Mouse (Mus musculus): Measurements from ENCODE around the gene Fam83f.

Gene Fam83f

DNA sequence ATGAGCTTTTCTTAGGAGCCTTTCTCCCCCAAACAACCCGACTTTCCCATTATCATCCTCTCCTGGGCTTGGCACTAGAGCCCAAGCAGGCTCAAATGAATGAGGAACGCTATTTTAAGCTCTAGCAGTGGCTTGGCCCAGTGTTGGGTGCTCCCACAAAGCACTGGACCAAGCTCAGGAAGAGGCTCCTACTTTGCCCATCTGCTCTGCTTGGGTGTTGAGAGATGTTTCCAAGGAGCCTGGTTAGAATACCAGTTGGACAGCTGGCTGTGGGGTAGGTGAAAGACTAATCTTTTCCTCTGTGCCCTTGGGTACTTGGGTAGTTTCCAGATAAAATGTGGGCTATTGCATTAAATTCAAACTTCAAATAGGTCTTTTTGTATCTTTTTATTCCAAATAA is 1.2 kb downstream of the Fam83f start:
- no peak for DNase-seq

DNA sequence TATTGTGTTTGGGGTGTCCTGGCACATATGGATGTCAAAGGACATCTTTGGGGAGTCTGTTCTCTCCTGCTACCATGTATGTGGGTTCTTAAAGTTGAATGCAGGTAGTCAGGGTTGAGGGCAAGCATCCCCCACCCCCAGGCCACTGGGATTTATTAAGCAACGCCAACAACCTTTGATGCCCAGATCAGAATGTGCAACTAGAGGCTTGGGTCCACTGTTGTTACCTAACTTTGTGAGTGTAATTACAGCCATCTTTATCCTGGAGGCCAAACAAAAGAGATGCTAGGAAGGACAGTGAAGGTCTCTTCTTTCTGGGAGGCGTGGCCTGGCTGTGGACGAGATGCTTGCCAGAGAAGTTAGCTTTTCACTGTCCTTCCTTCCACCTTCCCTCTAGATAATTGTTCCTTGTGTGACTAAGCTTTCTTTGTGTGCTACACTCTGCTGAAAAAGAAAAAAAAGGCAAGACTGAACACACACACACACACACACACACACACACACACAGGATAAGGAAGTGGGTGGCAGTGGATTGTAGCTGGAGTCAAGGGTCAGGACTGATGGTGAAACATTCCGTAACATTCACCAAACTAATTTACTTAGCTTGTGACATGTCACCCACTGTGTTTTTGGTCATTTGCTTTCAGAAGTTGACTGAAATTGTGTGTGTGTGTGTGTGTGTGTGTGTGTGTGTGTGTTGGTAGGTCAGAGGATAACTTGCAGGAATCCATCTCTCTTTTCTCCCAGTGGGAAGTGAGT is 1.9 kb downstream of the Fam83f start:
- DNase-seq, result no peak

DNA sequence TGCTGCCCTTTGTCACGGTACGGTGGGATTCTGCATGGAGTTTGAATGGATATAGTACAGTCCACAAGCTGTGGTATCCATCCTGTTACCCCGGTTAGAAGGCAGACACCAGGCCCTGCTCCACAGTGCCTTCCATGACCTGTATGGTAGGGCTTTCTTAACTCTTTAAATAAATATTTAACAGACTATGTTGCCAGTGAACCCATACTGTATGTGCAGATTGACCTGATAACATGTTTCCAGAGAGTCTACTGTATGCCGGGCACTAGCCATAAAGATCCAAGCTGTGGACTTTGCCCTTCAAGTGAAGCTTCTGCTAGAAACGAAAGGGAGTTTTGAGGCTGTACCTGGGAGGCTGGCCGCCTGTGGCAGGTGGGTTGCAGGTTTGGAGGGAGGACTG is 3.1 kb downstream of the Fam83f start:
- DNase-seq, result no peak

DNA sequence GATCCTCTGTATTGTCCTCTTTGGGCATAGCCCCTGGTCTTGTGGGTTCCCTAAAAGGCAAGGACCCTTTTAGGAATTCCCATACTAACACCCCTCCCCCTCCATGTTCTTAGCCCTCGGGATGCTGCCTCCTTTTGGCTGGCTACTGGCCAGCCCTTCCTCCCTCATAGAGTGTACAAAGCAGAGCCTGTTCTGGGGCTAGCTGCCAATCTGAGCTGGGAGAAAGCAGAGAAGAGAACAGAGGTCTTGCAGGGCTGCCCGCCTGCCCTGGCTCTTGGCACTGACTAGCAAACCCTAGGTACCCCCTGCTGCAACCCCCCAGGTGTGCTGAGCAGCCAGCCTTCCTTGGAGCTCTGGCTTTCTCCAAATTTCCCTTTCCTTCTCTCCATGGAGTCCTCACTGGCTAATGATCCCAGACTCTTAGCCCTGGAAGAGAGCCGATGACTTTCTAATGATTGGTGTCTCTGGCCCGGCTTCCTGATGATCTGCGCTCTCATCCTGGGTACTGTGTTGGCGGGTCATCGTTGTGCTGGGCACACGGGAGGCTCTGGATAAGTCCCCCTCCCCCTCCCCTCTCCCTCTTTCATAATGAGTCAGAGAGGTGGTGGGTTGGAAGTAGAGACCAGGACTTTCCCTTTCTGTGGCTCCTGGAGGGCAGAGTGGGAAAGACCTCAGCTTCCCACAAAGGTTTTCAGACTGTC is 8.0 kb downstream of the Fam83f start:
- no peak for DNase-seq

DNA sequence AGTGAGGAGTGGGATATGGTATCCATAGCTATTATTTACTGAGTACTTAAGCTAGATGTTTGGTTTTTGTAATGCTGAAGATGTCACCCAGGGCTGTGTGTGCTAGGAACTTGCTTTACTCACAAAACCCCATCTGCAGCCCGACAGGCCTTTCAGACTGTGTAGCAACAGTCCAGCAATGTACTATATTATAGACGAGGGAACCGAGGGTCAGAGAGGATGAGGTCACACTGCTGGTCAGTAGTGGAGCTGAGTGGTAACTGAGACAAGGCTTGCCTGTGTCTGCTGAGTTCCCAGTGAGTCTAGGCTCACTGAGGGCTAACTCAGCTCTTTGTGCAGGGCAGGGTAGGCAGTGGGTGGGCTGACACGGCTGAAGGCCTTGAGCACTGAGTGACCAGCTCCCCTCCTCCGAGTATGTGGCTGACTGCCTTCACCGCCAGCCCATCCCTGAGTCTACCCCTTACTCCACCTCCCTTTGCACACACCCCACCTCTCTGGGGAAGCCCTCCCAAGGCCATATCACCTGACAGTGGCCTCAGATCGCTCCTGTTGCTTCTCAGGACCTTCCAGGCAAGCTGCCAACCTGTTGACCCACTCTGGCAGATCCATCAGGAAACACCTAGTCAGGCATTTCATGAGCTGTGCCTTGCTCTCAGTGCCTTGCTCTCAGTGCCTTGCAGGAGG is 8.8 kb downstream of the Fam83f start:
- no peak for DNase-seq

DNA sequence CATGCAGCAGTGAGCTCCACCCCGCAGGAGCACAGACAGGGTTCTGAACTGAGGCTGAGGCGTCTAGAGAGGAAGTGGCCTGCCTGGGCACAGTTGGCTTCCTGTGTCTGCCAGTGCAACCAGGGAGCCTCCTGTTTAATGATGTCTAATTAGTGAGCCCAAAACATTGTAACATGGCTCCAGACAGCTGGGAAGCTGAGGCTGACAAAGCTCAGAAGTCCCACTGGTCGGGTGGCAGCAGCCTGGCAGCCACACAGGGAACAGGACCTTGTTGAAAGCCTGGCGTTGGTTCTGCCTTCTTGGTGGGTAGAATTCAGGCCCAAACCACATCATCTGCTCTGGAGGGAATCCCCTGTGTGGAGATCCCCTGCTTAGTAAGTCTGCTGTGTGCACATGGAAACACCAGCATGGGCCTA is 9.8 kb downstream of the Fam83f start:
- no peak for DNase-seq

DNA sequence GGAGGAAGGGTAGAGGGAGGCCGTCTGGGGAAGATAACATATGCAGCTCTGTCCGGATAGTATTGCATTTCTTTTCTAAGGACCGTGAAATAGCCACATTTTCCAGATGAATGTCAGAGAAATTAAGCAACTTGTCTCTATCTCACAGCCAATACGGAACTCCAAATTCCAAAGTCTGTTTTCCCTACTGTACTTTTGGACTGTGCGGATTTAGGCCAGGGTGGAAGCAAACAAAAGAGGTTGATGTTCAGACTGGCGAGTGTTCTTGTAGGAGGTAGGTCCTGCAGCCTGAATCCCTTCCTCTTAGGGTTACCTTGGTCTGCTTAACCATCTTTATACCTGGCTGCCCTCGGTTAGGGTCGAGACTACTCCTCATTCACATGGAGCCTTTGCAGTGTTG is 10.7 kb downstream of the Fam83f start:
- no peak for DNase-seq

DNA sequence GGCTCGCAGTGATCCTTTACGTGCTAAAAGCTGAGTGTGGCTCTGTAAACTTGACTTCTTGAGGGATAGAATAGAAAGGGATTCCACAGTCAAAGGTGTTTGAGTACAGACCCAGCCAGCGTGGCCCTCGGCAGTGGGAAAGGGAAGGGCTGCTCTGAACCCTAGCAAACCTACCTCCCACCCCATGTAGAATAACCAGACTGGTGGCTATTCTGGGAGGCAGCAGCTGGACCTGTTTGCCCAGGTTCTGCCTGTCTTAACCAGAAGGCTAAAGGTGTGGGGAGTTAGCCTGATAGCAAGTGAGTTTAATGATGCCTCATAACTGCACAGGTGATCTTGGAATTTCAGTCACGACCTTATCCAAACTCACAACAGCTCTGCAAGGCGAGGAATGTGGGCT is 11.5 kb downstream of the Fam83f start:
- no peak for DNase-seq

DNA sequence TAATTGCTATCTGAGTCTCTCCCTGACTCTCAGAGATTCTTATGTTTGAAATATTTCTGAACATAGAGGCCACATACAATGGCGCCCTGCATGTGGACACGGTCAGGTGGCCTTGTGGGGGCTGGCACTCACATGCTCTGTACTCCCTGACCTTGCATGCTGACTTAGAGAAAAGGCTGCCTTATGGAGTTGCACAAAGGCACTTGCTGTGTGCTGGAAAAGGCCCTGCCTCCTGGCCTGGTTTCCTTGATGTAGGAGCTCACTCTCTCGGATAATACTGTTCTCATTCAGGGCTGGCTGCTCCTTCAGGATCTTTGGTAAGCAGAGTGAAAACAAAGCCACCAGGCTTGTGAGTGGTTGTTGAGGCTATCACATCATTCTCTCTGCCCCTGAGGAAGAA is 12.3 kb downstream of the Fam83f start:
- DNase-seq, result no peak

DNA sequence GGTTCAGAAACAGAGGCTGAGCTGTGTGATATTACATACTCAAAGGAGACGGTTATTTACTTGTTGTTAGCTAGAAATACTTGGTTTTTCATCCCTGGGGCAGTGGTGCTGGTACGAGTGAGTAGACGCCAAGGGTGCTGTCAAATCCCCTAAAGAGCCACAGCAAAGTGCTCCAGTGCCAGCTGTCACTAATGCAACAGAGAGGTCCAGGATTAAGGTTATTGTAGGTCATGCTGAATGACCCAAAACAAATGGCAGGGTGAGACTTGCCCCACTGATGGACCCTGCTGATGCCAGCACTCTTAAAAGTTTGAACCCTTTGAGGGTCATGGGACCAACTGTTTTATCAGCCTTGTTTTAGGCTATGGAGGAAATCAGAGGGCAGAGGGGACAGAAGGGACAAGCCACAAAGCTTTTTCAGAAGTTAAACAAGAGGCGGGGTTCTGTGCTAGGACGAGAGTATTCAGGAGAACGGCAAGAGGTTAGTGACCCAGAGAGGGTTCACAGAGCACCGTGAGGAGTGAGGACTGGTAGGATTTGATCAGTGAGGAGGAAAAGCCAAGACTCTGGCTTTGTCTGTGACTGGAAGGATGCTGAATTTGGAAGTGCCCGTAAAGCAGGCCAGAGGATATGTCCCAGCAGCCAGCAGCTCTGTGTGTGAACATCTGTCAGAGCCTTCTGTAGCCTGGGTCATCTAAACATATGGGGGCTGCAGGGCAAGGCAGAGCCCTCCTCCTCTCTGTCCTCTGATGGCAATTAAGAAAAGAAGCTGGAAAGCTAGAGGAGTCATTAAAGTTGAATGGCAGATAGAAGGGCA is 13.3 kb downstream of the Fam83f start:
- DNase-seq, result no peak

DNA sequence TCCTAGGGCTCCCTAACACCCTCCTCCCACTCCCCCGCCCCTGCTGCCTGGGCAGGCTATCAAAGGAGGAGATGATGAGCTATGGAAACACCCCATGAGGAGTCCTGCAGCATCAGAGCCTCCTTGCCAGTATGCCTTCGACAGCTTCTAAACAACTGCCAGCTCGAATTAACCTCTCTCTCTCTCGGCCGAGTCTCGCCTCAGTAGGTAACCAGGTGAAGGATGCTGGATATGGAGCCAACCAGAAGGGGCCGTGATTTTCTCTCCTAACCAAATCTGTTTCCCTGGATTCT is 13.9 kb downstream of the Fam83f start:
- peak; percentile 31 for DNase-seq

DNA sequence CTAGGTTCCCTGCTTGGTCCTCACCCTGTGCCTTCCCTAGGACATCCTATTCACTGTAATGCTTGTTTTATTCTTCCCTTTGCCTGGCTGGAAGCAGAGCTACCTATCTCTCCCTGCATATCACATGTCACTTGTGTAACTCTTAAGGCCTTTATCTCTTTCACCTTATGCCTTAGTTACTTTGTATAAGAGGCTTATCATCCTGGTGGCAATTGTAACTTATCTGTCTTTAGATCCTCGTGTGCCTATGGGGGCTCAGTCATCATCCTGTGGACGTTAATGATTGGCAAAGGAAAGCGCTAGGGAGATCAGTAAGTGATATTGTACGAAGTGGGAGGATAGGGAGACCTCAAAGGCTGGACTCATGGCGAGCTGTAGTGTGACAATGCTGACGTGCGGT is 16.9 kb downstream of the Fam83f start:
- DNase-seq, result no peak

DNA sequence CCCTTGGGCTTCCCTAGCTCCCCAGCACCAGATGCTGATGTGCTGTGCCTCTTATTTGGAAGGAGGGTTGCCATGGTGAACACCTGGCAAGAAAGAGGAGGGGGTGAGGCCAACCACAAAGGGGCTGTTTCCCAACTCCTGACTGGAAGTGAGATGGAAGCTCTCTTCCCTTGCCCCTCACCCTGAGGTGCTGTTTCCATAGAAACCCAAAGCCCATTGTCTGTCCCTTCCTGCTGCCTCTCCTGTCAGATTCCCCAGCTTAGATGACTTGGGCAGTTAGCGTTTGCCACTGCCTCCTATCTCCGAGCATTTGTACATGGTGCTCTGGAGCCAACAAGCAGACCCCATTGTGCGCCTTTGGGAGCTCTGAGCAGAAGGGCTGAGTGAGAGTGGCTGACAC is 21.8 kb downstream of the Fam83f start:
- DNase-seq, result no peak

DNA sequence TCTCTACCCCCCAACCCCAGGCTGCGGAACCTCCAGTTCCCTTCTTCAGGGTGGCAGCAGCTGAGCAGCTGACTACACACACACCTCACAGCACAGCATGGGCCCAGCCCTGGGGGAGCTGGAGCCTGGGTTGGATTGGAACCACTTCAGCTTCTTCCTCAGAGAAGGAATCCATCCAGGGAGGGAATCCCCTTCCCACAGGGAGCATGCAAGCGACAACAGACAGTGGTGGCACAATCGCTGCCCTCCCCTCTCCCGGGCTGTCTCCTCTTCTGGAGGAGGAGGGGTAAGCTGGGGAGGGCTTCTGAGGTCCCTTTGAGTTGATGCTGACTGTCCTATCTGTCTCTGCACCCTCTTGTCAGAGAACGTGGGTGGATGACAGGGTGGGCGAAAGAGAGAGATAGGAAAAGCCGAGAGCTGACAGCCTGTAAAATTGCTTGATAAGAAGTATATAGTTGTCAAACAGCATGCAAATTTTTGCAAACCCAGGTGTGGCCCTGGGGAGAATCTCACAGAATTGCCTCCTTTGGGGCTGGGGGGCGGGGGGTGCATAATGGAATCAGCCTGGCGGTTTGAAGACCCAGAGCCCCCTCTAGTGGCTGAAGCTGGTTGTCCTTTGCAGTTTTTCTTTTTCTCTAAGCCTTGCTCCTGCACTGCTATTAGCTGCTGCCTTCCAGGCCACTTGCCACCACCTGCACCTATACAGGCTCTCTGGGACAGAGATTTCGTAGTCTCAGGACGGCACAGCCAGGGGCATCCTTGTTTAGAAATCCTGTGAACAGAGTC is 22.7 kb downstream of the Fam83f start:
- peak; percentile 71 for DNase-seq

DNA sequence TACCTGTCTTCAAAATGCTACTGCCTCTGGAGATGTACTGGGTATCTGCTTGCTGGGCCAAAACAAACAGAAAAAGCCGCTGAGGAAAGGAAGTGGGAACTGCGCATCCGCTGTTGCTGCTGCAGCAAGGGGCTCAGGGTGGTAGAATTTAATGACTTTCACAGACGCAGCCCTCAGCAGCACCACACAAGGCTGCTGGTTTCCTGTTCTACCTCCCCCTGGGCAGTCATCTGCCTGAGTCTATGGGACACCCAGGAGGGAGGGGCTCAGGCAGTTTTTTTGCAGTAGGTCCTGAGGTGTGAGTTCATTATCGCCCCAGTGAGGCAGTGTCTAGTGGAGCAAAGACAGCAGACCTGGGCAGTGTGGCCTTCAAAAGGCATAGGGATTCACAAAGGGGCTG is 25.9 kb downstream of the Fam83f start:
- DNase-seq, result no peak

DNA sequence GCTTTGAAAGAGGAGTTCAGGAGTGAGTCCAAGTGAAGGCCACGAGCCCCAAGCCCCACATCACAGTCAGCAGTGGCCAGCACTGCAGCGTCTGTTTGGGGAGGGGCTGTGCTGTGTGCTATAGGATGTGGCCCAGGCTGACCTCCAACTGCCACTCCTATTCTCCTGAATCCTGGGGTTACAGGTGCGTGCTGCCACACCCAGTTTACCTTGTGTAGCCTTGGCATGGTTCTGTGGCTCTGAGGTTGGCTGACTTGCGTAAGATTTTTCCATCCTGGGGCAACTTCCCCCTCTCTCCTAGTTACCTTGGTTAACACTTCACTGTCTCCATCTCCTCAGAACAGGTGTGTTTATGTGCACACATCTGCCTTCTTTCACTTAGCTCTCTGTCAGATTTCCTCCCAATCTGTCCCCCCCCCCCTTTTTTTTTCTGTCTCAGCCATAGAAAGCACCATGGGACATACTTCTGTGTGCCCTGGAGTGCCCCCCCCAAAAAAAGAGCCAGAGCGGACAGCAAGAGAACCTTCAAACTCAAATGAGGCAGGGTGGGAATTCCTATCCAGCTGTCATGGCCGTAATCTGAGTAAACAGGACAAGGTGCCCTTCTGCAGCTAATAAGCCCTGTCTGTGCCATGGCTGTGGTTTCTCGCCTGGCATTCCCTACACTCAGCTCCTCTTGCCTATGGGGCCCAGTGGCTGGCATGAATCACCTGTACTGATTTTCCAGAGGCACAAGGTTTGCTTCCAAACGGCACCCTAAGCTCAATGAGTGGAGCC is 30.0 kb downstream of the Fam83f start:
- no peak for DNase-seq

DNA sequence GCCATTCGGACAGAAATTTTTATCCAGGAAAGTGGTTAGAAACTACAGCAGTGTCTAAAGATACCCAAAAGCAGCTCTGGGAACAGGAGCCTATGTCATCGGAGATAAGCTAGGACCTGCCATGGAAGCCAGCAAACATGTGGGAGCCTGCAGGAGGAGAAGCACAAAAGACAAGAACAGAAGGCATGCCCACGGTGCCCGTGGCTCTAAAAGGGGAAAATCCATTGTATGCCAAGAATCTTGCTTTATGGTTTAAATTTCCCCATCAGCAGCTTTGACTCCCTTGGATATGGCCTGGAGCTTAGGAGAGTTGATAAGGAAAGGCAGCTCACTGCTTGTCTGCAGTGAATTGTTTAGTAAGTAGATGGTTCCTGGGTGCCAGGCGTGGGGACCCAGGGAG is 31.3 kb downstream of the Fam83f start:
- no peak for DNase-seq

DNA sequence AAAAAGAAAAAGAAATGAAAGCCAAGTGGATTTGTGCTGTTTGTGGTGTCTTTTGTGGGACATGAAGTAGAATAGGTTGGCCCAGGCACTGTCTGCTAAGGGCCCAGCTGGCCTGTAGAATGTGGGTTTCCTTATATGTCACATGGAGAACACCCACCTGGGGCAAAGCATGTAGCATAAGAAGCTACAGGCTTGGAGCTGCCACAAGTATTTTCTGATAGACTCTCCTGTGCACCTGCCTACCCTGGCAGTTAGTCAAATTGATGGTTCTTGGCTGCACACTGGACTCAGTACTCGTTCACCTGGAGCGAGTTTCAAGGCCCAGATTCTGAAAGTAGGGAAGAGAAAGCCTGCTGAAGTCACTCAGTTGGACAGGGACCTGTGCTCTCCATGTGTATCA is 31.8 kb downstream of the Fam83f start:
- no peak for DNase-seq

DNA sequence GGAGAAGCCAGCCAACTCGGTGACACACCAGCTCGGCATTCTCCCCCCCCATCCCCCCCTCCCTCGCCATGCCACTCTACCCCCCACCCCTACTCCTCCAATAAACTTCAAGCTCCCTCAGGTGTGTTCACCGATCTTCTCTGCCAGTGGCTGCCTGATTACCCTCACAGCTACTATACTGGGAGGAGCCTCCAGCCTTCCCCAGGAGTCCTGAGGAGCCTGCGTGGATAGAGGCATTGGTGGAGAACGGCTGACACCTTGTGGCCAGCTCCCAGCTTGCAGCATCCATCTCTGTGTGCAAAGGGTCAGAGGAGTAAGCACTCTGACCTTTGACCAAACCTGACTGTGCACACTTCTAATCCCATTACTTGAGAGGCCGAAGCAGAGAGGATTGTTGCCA is 32.6 kb downstream of the Fam83f start:
- DNase-seq, result peak; percentile 88

DNA sequence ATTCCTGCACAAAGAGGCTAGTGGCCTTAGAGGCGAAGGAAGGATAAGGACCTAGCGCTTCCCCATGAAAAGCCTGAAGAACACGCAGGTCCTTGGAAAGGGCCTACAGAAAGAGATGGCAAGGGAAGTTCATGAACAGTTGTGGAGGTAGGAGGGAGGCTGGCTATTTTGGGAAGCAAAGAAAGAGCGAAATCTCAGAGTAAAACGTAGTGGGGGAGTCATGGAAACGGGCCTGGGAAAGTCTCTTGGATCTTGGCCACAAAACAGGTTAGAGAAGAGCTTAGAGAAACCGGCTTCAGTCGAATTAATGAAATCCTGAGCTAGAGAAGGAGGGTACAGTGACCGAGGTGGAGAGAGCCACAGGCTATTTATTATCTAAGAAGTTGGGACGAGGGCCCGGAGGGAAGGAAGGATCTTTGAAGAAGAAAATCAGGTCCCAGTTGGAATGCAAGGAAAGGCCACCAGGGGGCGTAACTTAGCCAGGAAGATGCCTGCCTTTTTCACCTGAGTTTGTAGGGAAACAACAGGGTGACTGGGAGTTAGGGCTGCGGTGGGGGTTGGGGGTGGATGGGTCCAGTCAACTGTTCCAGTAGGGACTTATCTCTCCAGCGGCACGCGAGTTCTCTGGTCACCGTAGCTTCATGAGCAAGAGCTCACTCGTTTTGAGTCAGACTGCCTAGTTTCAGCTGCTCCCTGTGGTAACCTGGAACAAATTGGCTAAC is 34.3 kb downstream of the Fam83f start:
- peak; percentile 86 for DNase-seq

DNA sequence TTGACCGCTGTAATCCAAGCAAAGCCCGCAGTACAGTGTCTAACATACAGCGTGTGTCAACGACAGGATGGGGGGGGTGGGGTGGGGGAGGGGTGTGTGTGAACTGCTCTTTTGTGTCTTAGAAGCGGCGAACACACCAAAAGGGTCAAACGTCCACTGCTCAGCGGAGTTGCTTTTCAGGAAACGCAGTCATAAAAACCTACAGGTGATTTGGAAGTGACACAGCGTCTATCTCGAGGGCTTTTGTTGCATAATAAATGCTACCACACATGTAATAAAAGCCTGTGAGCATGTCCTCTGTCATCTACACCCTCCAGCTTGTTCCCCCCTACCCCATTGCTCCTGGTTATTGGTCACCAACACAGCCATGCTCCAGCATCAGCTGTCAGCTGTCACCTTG is 34.9 kb downstream of the Fam83f start:
- DNase-seq, result no peak
